Mouse (Mus musculus) lung, embryonic 16.5 days (tissue): ENCODE data around the gene Ripor3. TPM values are rescaled to one million over a fixed set of nuclear protein-coding genes. Genes with fewer than 3 reads are reported as not detected.

ENCODE experiments used
- ATAC-seq: fragments of 200-750 bp; cut with Nextera tagmentation; 2 replicates; pipeline ENCODE4 v1.8.0; 2017; ENCODE audit warnings: low read depth, mild to moderate bottlenecking, moderate library complexity
- H3K27ac ChIP-seq: fragments of 300-500 bp; sonication (generic); 2 replicates; pipeline ENCODE4 v1.5.1; 2014; ENCODE audit warnings: mild to moderate bottlenecking, control low read depth, low read length
- H3K27me3 ChIP-seq: fragments of 300-500 bp; sonication (generic); 2 replicates; pipeline ENCODE4 v1.6.1; 2014; ENCODE audit warnings: low read depth, low read length, mixed read lengths; ENCODE audit not compliant: control insufficient read depth, insufficient read depth
- H3K36me3 ChIP-seq: fragments of 300-500 bp; sonication (generic); 2 replicates; pipeline ENCODE4 v1.6.1; 2014; ENCODE audit warnings: low read length; ENCODE audit not compliant: control insufficient read depth, insufficient read depth
- H3K4me1 ChIP-seq: fragments of 300-500 bp; sonication (generic); replicated peaks from 2 replicates; pipeline ENCODE4 v1.6.1; 2014; ENCODE audit warnings: low read length, mixed read lengths; ENCODE audit not compliant: control insufficient read depth, insufficient read depth
- H3K4me2 ChIP-seq: fragments of 300-500 bp; sonication (generic); 2 replicates; pipeline ENCODE4 v1.6.1; 2014; ENCODE audit warnings: low read depth, low read length, control low read depth
- H3K4me3 ChIP-seq: fragments of 300-500 bp; sonication (generic); 2 replicates; pipeline ENCODE4 v1.5.1; 2014; ENCODE audit warnings: mild to moderate bottlenecking, low read length, control low read depth
- H3K9ac ChIP-seq: fragments of 300-500 bp; sonication (generic); 2 replicates; pipeline ENCODE4 v1.6.1; 2014; ENCODE audit warnings: low read length, control low read depth
- H3K9me3 ChIP-seq: fragments of 300-500 bp; sonication (generic); 2 replicates; pipeline ENCODE4 v1.6.1; 2016; ENCODE audit warnings: low read length; ENCODE audit not compliant: control insufficient read depth
- WGBS: fragments of 180-500 bp; shearing (Covaris S2); extraction: QIAGEN DNeasy Blood & Tissue Kit; methylation state at CpG from one replicate; pipeline ENCODE4 v1.1.7; 2014; 5-methylcytosine and 5-hydroxymethylcytosine counted together
- polyA plus RNA-seq: library from polyadenylated mRNA; unstranded; fragments of >200 nt; fragmentation: Nextera tagmentation; extraction: Ambion mirVana; gene quantifications from 2 replicates; pipeline ENCODE4 v1.2.1, GENCODE M21; 2015

Ripor3 gene
- polyA plus RNA-seq, 1 experiment from 2014 or later: 2.0 TPM

GRCm38 (mm10) chr2:167986762-167987161 lies 23.7 kb downstream of the Ripor3 start:
- H3K9me3 ChIP-seq: no peaks in the 10 kb centered on the region
- H3K36me3 ChIP-seq: no peaks in the 10 kb centered on the region
- ATAC-seq: no peak
- H3K4me1 ChIP-seq: peaks cover 32% of the 10 kb centered on the region
- no peaks in the 10 kb centered on the region; the same call in 1 of the 2 replicates for H3K27me3 ChIP-seq
- no peak overlapping the region for H3K4me2 ChIP-seq
- H3K4me3 ChIP-seq: no peak overlapping the region
- no peak overlapping the region for H3K9ac ChIP-seq
- H3K27ac ChIP-seq: no peak overlapping the region
- 16% methylated on average over 7 of the region's 7 CpGs for WGBS

GRCm38 (mm10) chr2:167984946-167985345 lies 25.5 kb downstream of the Ripor3 start:
- 39% methylated on average over 3 of the region's 3 CpGs for WGBS
- no peaks in the 10 kb centered on the region; the same call in 1 of the 2 replicates for H3K27me3 ChIP-seq
- H3K4me1 ChIP-seq: peaks cover 31% of the 10 kb centered on the region

GRCm38 (mm10) chr2:167984371-167984770 lies 26.0 kb downstream of the Ripor3 start:
- Histone ChIP-seq H3K36me3 (peaks cover 5% of the 10 kb centered on the region), H3K4me2 (no peak overlapping the region), H3K27ac (no peak overlapping the region), H3K27me3 (no peaks in the 10 kb centered on the region; the same call in 1 of the 2 replicates), H3K9me3 (no peaks in the 10 kb centered on the region), H3K4me1 (peaks cover 25% of the 10 kb centered on the region), H3K9ac (no peak overlapping the region), H3K4me3 (no peak overlapping the region)
- no peak for ATAC-seq
- 81% methylated on average over 5 of the region's 5 CpGs for WGBS

More at GRCm38 (mm10) chr2:167984946-167985345, 25.5 kb downstream of the Ripor3 start:
- Histone ChIP-seq H3K36me3 (peaks cover under 1% of the 10 kb centered on the region; the same call in 1 of the 2 replicates), H3K4me3 (no peak overlapping the region), H3K9me3 (no peaks in the 10 kb centered on the region), H3K27ac (no peak overlapping the region), H3K4me2 (no peak overlapping the region), H3K9ac (no peak overlapping the region)
- no peak for ATAC-seq

GRCm38 (mm10) chr2:167982646-167983045 lies 27.8 kb downstream of the Ripor3 start:
- WGBS: 41% methylated on average over 9 of the region's 9 CpGs
- H3K4me1 ChIP-seq: peaks cover 21% of the 10 kb centered on the region

DNA sequence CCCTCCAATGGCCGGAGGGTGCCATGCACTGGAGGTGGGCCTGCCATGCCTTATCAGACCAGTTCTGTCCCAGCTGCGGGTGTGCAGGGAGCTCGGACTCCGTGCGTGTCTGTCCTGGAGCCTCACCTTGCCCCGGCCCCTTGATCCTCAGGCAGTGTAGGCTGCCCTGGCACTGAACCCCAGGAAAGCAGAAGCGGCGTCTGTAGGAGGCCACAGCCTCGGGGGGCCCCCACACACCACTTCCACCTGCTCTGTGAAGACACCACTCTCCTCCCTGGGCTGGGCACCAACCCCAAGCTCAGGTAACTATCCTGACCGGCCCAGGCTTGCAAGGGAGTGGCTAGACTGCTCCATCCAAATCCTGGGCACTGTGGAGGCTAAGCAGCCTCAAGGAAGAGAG lies 30.0 kb downstream of the Ripor3 start:
- WGBS: 73% methylated on average over 10 of the region's 10 CpGs

More at GRCm38 (mm10) chr2:167982646-167983045, 27.8 kb downstream of the Ripor3 start:
- Histone ChIP-seq H3K4me3 (no peak overlapping the region), H3K36me3 (peaks cover 10% of the 10 kb centered on the region), H3K9ac (no peak overlapping the region), H3K9me3 (no peaks in the 10 kb centered on the region), H3K27ac (no peak overlapping the region), H3K4me2 (no peak overlapping the region), H3K27me3 (no peaks in the 10 kb centered on the region; the same call in 1 of the 2 replicates)
- ATAC-seq: no peak

DNA sequence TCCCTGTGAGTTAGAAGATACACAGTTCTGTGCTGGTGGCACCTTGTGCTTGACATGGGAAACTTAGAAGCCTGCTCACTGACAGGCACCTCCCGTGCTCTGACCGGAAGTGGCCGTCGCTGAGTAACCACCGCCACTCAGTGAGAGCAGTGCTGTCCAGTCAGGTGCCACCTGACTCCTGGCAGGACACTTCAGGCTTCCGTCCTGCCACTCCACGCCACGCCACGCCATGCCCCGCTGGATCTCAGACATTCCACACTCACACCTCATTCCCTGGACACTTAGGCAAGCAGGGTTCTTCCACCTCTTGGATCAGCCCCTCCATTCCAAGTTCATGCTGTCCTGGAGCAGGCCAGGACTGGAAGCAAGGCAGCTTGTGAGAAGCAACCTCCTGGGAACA lies 32.1 kb downstream of the Ripor3 start:
- H3K9ac ChIP-seq: 0 out of 2 replicates have a peak overlapping the region, but pooled peaks have one; percentile 21
- H3K4me2 ChIP-seq: no peak overlapping the region
- H3K27me3 ChIP-seq: peaks cover 3% of the 10 kb centered on the region; the same call in 1 of the 2 replicates
- no peaks in the 10 kb centered on the region for H3K9me3 ChIP-seq
- peaks cover 37% of the 10 kb centered on the region for H3K36me3 ChIP-seq
- peak overlapping the region; percentile 17 for H3K27ac ChIP-seq
- H3K4me3 ChIP-seq: no peak overlapping the region
- 63% methylated on average over 10 of the region's 10 CpGs for WGBS
- H3K4me1 ChIP-seq: peaks cover 18% of the 10 kb centered on the region
- ATAC-seq: no peak

More for the DNA sequence above, 30.0 kb downstream of the Ripor3 start:
- no peak for ATAC-seq
- Histone ChIP-seq H3K27me3 (peaks cover 3% of the 10 kb centered on the region; the same call in 1 of the 2 replicates), H3K36me3 (peaks cover 24% of the 10 kb centered on the region), H3K4me3 (no peak overlapping the region), H3K9me3 (no peaks in the 10 kb centered on the region), H3K4me1 (peaks cover 13% of the 10 kb centered on the region), H3K27ac (no peak overlapping the region), H3K4me2 (no peak overlapping the region), H3K9ac (no peak overlapping the region)

- no peak overlapping the region for H3K4me3 ChIP-seq
- H3K27ac ChIP-seq: 0 out of 2 replicates have a peak overlapping the region, but pooled peaks have one; percentile 15
- ATAC-seq: no peak
- WGBS: 76% methylated on average over 12 of the region's 12 CpGs
- H3K9ac ChIP-seq: no peak overlapping the region
- H3K36me3 ChIP-seq: peaks cover 43% of the 10 kb centered on the region
- H3K4me1 ChIP-seq: peaks cover 37% of the 10 kb centered on the region
- no peak overlapping the region for H3K4me2 ChIP-seq
- peaks cover 3% of the 10 kb centered on the region; the same call in 1 of the 2 replicates for H3K27me3 ChIP-seq
- no peaks in the 10 kb centered on the region for H3K9me3 ChIP-seq
Measured at GRCm38 (mm10) chr2:167975746-167976145, 34.7 kb downstream of the Ripor3 start.

DNA sequence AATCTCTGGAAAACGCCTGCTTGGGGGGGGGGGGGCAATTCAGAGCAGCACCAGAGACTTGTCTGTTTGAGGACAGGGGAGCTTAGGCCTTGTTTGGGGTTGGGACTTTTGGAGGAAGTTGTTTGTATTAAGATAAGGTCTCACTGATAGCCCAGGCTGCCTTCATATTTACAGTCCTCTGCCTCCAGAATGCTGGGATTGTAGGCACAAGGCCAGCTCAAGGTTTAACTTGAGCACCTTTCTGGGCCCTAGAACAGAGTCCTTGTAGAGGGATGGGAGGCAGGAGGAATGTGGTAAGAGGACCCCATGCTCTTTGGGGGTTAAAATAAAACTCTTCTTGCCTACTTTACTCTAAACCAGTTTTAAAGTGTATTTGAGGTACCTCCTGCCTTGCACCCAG lies 37.6 kb downstream of the Ripor3 start:
- no peak overlapping the region for H3K4me3 ChIP-seq
- peak overlapping the region; percentile 76 for H3K27ac ChIP-seq
- no peaks in the 10 kb centered on the region for H3K9me3 ChIP-seq
- no peak overlapping the region for H3K4me2 ChIP-seq
- peaks cover 3% of the 10 kb centered on the region; the same call in 1 of the 2 replicates for H3K27me3 ChIP-seq
- no peak overlapping the region for H3K9ac ChIP-seq
- 0% methylated on average over 1 of the region's 1 CpGs for WGBS
- peaks cover 41% of the 10 kb centered on the region for H3K36me3 ChIP-seq
- H3K4me1 ChIP-seq: peaks cover 34% of the 10 kb centered on the region
- ATAC-seq: peak; percentile 51

GRCm38 (mm10) chr2:167972146-167972545 lies 38.3 kb downstream of the Ripor3 start:
- peak overlapping the region; percentile 76 for H3K27ac ChIP-seq
- H3K9ac ChIP-seq: peak overlapping the region; percentile 4; the same call in 1 of the 2 replicates
- H3K4me3 ChIP-seq: no peak overlapping the region
- peaks cover 32% of the 10 kb centered on the region for H3K4me1 ChIP-seq
- peak; percentile 26; the same call in 1 of the 2 replicates for ATAC-seq
- H3K9me3 ChIP-seq: no peaks in the 10 kb centered on the region
- WGBS: 29% methylated on average over 5 of the region's 5 CpGs
- peaks cover 44% of the 10 kb centered on the region for H3K36me3 ChIP-seq
- no peak overlapping the region for H3K4me2 ChIP-seq
- peaks cover 3% of the 10 kb centered on the region; the same call in 1 of the 2 replicates for H3K27me3 ChIP-seq
